Mouse (Mus musculus) olfactory bulb, adult 2 months (tissue): ENCODE data around the gene E330034G19Rik.

Experiments
- CTCF ChIP-seq: fragments of 200-500 bp; IDR thresholded peaks from 2 replicates; pipeline ENCODE4 v1.5.1; 2012; ENCODE audit warnings: low read depth, mild to moderate bottlenecking, low read length, moderate library complexity; ENCODE audit not compliant: insufficient read depth
- POLR2A ChIP-seq: fragments of 200-500 bp; IDR thresholded peaks from 2 replicates; pipeline ENCODE4 v1.6.1; 2012; ENCODE audit warnings: mild to moderate bottlenecking, low read depth, low read length, moderate library complexity; ENCODE audit not compliant: insufficient read depth

- TF ChIP-seq CTCF (no peak), POLR2A (no peak)
Observed at GRCm38 (mm10) chr14:24307146-24307545, 14.1 kb downstream of the E330034G19Rik start.
